Mouse (Mus musculus): ENCODE data around the gene Cep83.

The Cep83 gene

DNA sequence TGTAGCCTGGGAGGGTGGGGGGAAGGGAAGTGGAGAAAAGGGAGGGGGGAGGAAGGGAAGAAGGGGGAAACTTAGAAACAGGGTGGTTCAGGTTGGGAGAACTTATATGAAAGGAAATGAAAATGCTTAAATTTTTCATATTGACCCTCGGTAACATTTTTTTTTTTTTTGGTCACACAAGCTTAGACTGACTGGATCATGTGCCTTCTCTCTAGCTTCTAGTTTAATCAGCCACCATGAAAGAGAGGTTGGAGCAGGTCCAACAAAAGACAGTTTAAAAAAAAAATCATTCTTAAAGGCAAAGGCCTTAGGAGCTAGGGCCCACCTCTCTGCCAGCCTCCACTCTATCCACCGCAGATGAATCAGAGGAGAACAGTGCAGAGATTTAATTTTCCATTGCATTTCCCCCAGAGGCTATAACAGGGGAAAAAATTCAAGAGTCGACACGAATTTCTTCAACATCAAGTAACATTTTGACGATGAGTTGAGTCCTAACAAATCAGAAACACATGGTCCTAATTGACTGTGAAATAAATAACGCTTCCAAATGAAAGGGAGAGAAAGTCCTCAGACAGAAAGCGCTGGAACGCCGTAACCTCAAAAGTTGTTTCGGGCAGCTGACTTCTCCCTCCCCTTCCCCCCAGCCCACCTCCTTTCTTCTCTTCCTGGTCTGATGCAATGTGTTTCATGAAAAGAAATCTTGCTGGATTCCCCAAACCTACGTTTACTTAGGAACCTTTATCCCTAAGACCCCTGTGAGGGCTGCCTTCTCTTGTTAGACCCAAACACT is 135.7 kb downstream of the Cep83 start:
- ATAC-seq (ENCODE audit: insufficient number of reproducible peaks, low FRiP score, low TSS enrichment), result no peak

DNA sequence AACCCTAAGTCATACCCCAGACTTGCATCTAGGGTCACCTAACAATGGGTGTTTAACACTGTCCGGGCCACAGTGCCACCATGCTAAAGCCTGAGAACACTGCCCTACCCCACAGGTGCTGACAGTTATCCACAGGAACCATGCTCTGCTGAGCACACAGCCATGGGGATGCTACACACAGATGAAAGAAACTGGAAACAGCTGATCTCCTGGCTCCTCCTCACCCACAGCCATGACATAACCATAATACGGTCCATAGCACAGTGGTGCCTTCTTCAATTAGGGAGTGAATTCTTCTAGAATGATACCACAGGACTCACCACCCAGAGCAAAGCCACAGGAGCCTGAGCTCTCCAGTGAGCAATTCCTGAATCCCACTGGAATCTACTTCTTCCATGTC is 137.5 kb downstream of the Cep83 start:
- ATAC-seq (ENCODE audit: insufficient number of reproducible peaks, low FRiP score, low TSS enrichment), result no peak

DNA sequence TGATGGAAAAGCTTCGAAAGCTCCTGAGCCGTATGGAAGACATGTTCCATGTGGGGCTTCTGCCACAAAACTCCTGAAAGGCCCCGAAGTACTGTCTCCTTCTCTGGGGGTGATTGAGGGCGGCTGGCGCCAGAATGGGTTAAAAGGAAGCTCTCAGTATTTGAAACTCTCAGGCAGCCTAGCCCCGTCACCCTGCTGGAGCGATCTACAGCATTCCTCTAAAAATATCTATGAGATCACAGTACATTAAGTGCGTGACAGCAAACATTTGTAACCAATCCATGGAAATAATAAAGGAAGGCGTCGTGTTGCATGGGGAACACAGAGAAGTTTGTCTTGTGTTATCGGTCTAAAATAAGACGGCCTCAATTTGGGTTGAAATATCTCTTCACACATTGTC is 138.0 kb downstream of the Cep83 start:
- ATAC-seq (ENCODE audit: insufficient number of reproducible peaks, low FRiP score, low TSS enrichment), result no peak

DNA sequence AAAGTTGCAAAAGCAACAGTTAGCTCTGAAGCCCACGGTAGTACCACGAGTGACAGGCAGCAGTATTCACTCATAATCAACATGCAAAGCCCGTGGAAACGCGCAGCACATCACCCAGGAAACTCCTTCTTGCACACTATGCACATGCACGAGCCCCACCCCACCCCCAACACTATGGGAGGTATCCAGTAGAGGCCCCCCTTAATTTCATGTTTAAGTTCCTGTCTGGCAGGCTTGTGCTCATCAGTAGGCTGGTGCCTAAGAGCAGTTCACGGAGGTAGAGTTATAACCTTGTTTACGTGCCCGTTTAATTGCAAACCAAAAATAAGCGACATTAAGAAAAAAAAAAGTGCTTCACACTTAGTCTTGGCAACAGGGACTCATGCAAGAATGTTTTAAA is 138.9 kb downstream of the Cep83 start:
- no peak for ATAC-seq (ENCODE audit: insufficient number of reproducible peaks, low FRiP score, low TSS enrichment)

DNA sequence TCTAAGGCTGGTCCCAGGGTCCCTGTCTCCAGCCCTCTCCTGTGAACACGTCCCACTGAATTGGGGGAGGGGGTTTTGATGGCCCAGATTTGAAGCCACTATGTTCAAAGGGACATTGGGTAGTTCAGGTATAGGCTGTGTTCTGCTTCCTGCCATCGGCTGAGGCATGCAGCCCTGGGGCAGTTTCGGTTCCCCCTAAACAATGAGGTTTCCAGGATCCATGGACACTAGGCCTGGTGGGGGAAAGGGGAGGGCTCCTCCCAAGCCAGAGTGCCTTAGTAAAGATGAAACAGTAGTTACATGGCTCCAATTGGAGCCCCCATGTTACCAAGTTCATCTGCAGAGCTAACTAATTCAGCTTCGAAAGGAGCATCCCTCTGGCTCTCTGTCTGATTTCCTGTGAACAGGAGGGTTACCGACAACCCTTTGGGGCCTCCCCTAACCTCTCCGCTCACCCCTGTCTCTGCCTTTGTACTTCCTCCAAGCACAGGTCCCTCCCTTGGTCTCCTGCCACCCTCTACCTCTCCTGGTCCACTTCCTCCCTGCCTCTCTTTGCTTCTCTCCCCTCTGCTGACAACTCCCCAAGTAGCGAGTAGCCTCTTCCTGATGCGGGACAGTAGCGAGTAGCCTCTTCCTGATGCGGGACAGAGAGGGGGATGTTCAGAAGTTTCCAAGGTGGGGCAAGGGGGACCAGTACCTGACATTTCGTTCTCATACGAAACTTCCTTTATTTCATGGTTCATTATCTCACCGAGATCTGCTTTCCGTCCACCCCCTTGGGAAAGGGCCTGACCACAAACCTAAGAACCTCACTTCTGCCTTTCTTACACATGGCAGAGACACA is 139.7 kb downstream of the Cep83 start:
- ATAC-seq (ENCODE audit: insufficient number of reproducible peaks, low FRiP score, low TSS enrichment), result no peak

DNA sequence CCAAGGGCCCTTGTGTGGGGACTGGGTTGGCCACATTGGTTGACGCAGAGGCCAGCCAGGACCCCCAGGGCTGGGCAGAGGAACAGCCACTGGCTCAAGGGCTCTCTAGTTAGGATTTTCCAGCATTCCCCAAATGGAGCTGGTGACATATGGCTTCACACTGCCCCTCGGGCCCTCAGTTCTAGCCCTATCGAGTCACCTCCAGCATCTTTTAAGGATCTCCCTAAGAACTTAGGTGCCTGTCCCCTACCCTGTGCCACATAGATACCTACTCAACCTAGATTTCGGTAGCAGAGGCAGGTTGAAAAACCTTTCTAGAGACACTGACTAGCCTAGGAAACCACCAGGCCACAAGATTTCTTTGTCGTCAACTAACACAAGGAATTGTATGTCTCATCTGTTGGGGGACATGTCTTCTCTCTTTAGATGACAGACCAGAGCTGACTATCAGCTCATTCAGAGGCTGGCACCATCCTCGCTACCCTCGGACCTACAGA is 140.3 kb downstream of the Cep83 start:
- ATAC-seq (ENCODE audit: insufficient number of reproducible peaks, low FRiP score, low TSS enrichment), result no peak

DNA sequence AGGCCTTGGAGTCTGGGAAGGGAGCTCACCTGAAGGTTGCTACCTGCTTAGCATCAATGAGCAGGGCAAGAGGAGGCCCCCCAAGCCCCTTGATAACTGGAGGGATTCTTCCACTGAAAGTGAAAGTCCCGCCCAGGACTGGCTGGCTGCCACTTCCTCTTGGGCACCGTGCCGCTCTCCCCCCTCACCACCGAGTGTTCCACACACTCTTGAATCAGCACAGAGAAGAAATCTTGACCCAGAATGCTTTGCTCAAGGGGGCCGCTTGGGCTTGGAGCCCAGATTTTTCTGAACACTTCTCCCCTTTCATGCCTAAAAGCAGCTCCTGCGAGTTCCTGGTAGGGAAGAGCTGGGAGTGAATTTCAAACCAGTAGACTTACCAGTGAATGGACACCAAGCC is 141.0 kb downstream of the Cep83 start:
- no peak; the same call in 1 of the 2 replicates for ATAC-seq (ENCODE audit: insufficient number of reproducible peaks, low FRiP score, low TSS enrichment)

DNA sequence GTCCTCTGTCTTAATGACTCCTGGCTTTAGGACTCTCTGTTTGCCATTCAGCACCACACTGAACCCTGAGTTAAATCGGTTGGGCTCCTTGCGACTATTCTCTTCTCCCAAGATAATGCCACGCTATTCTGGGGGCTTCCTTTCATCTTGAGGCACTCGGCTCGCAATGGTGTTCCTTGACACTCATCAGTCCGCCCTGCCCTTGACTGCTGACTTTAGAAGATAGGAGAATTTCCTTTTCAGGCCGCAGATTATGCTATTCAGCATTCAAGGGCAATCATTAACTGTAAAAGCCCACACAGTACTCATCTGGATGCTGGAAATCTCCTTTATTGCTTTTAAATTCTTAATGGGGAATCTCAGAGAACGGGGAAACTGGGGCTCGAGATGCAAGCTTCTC is 147.4 kb downstream of the Cep83 start:
- no peak for ATAC-seq (ENCODE audit: insufficient number of reproducible peaks, low FRiP score, low TSS enrichment)

All from cerebellum, adult (tissue).